Mouse (Mus musculus) heart, postnatal 0 days (tissue): ENCODE measurements around the gene Fbxl5.

Source experiments
- CTCF ChIP-seq: IDR thresholded peaks from 2 replicates; pipeline ENCODE4 v1.5.1; 2016; ENCODE audit warnings: antibody characterized with exemption, control low read depth, low read depth
- EP300 ChIP-seq: IDR thresholded peaks from 2 replicates; pipeline ENCODE4 v1.6.1; 2016; ENCODE audit warnings: antibody characterized with exemption, low read depth

DNA sequence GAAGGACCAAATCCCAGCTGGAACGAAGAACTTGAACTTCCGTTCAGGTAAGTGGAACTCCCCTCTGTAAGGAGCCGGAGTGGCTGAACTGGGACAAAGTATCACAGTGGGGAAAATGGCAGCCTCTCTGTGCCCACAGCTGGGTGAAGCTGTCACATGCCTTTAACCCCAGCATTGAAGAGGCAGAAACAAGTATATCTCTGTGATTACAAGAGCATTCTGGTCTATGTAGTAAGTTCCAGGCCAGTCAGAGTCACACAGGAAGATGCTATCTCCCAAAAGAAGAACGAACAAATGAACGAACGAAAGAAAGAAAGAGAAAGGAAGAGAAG is 99.0 kb downstream of the Fbxl5 start:
- TF ChIP-seq EP300 (no peak), CTCF (no peak)
